In genomic region chr1:119025647-119026358, GRCm38 (mm10) we compare ENCODE assay signal across 9 mouse cellular contexts. TPM values are rescaled to one million over a fixed set of nuclear protein-coding genes. Genes with fewer than 3 reads are reported as not detected.
DNase-seq lines count a peak whose midpoint lies in the region; ATAC-seq and TF ChIP-seq lines count a peak whose summit lies in the region.
"Had no signal": no experiment of that assay in that cellular context is flagged by ENCODE, and none has a peak within 500 bp of the region (broad histone marks: within the 10 kb centered on the region; RNA-seq: fewer than 3 reads in every experiment).

No protein-coding gene starts in this region.

- WGBS in small intestine, adult 2 months = 48% methylated on average over 8 of the region's 8 CpGs

- H3K4me1 ChIP-seq in small intestine, adult 2 months (ENCODE audit: control insufficient read depth, insufficient read depth, insufficient read length, low read length) = peaks cover 6% of the 10 kb centered on the region; the same call in 1 of the 2 replicates

- no peak for TF ChIP-seq CTCF in small intestine, adult 2 months (IDR thresholded peaks at IDR 0.05; ENCODE audit: extremely low read depth, insufficient read length, insufficient replicate concordance, low read depth, low read length)

- DNase-seq in kidney, adult 9 months = peak; percentile 6
- no peak for DNase-seq in kidney, adult 18-20 months
- DNase-seq in heart, adult 8-10 months (ENCODE audit: low spot score) = peak; percentile 47
- DNase-seq in kidney, postnatal 10 days = peak; percentile 54
- no peak for DNase-seq in layer of hippocampus, postnatal 36 days
- DNase-seq in adrenal gland, adult (ENCODE audit: inconsistent age in 2 of 2, low spot score in 1 of 2) = no peak

- H3K36me3 ChIP-seq in small intestine, adult 2 months (ENCODE audit: control insufficient read depth, insufficient read depth, low read length) = no peaks in the 10 kb centered on the region

- H3K27ac ChIP-seq in small intestine, adult 2 months (ENCODE audit: insufficient read depth, low read depth, low read length) = 0 out of 2 replicates have a peak overlapping the region, but pooled peaks have one; percentile 12

- H3K4me3 ChIP-seq in small intestine, adult 2 months (ENCODE audit: low read depth, low read length) = no peak overlapping the region

- no peak for ATAC-seq in monocyte, adult 5-6 weeks (replicated peaks; ENCODE audit: insufficient number of reproducible peaks, low FRiP score, low TSS enrichment, poor library complexity, severe bottlenecking)

- H3K27me3 ChIP-seq in small intestine, adult 2 months (ENCODE audit: control insufficient read depth, insufficient read depth, low read length) = no peaks in the 10 kb centered on the region

- no peak for TF ChIP-seq POLR2A in small intestine, adult 2 months (IDR thresholded peaks at IDR 0.05; ENCODE audit: low read depth, low read length)

RNA-seq across cellular contexts. Expression of gene Gli2, which starts 27.6 kb away (rescaled TPM):
- total RNA-seq in heart, adult 8-10 months (2022) = 1 to 10 TPM in 2 of 4 experiments, under 1 TPM in 2; 0.80 to 1.5 (median 0.99) TPM
- polyA plus RNA-seq in small intestine, adult 2 months (2012; rRNA removed) = 2.7 and 4.7 TPM in 2 replicates
- 1 to 10 TPM; 3.1 to 5.2 TPM for total RNA-seq in layer of hippocampus, postnatal 36 days (2021)
- total RNA-seq in monocyte, adult 5-6 weeks (2017) = 0.29 TPM in 1 of 3 replicates, not detected in the others
- total RNA-seq: megakaryocyte-erythroid progenitor cell, adult 5-6 weeks had no signal

Comparison
In these comparisons a context has a peak if more than half of its experiments do, and no peak if none do; other contexts are left out.
1. DNase-seq: peak in kidney, adult 9 months (single experiment), heart, adult 8-10 months (single experiment) and kidney, postnatal 10 days (single experiment); none in kidney, adult 18-20 months (single experiment), layer of hippocampus, postnatal 36 days (0 of 2) and adrenal gland, adult (0 of 2).